Comparison of ENCODE assay signal across 8 mouse cellular contexts in the genomic region with DNA sequence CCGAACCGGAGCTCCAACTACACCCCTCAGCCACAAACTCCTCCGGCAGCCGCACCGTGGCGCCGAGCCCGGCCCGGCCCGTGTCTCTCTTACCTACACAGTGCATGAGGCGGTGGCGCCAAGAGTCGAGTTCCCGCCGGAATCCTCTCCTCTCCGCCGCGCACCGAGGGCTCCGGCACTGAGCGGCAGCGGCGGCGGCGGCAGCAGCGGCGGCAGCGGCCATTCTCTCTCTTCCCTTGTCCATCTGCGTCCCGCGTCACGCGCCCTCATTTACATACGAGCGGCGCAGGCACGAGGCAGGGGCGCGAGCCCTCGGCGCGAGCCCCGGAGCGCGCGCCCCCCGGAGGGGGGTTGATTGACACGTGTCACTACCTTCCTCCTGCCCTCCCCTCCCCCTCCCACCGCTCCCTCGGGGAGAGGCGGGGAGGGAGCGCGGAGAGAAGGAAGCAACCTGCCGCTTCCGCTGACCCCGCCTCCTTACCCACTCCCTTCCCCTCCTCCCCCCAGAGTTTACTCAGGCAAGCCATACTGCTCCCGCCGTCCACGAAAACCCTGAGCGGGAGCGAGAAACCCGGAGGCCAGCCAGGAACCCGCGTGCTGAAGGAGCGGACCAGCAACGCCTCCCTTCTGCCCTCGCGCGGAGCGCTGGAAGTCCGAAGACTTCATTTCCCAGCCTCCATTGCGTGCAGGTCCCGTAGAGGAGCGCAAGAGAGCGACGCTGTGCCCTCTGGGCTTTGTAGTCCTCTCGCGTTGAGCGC. TPM values are rescaled to one million over a fixed set of nuclear protein-coding genes. Genes with fewer than 3 reads are reported as not detected.
DNase-seq lines count a peak whose midpoint lies in the region; ATAC-seq and TF ChIP-seq lines count a peak whose summit lies in the region.

A gene (minus strand): TSS at position 362 of the 758 bp plus-strand sequence.

- ATAC-seq in kidney, embryonic 14.5 days (ENCODE audit: low FRiP score, low TSS enrichment): peak; percentile 97
- ATAC-seq in limb, embryonic 15.5 days (ENCODE audit: insufficient number of reproducible peaks, low FRiP score, low TSS enrichment, low read depth): peak; percentile 97

- no peak for TF ChIP-seq CTCF in bone marrow macrophage, adult 2 months (IDR thresholded peaks at IDR 0.05; ENCODE audit: low read depth, low read length)
- no peak for TF ChIP-seq CTCF in embryonic fibroblast, embryonic 13.5 days (IDR thresholded peaks at IDR 0.05; ENCODE audit: borderline replicate concordance, insufficient read depth, low read length)

- peak within 1 kb of the TSS; percentile 85 for H3K4me3 ChIP-seq in bone marrow macrophage, adult 2 months (ENCODE audit: insufficient read depth, low read length)
- H3K4me3 ChIP-seq in embryonic fibroblast, embryonic 13.5 days (ENCODE audit: insufficient read depth, low read length): peak within 1 kb of the TSS; percentile 92
- peak within 1 kb of the TSS; percentile 93 for H3K4me3 ChIP-seq in kidney, embryonic 14.5 days (ENCODE audit: low read length)
- peak within 1 kb of the TSS; percentile 92 for H3K4me3 ChIP-seq in limb, embryonic 15.5 days

- peak; percentile 97 for DNase-seq in A20 (ENCODE audit: low read depth, low spot score)
- peak; percentile 92 to 93 for DNase-seq in heart, adult 9 months (ENCODE audit: low spot score in 2 of 2)
- DNase-seq in monocyte, adult 2 months (ENCODE audit: low read depth in 1 of 2, low spot score in 2 of 2): peak; percentile 82 to 90
- DNase-seq in spleen, postnatal 36 days (ENCODE audit: low spot score in 2 of 2): peak; percentile 95 to 96

- no peaks in the 10 kb centered on the region for H3K9me3 ChIP-seq in kidney, embryonic 14.5 days (ENCODE audit: control insufficient read depth, low read length)
- no peaks in the 10 kb centered on the region for H3K9me3 ChIP-seq in limb, embryonic 15.5 days

- WGBS in kidney, embryonic 14.5 days: under 1% methylated on average over 70 of the region's 79 CpGs
- under 1% methylated on average over 68 of the region's 79 CpGs for WGBS in limb, embryonic 15.5 days

- H3K27ac ChIP-seq in bone marrow macrophage, adult 2 months (ENCODE audit: insufficient read depth, low read depth, low read length): peak within 1 kb of the TSS; percentile 94
- peak within 1 kb of the TSS; percentile 94 for H3K27ac ChIP-seq in embryonic fibroblast, embryonic 13.5 days (ENCODE audit: insufficient read depth, low read length)
- H3K27ac ChIP-seq in kidney, embryonic 14.5 days (ENCODE audit: low read depth, low read length): peak within 1 kb of the TSS; percentile 98
- peak within 1 kb of the TSS; percentile 99 for H3K27ac ChIP-seq in limb, embryonic 15.5 days

- H3K27me3 ChIP-seq in kidney, embryonic 14.5 days (ENCODE audit: control insufficient read depth, insufficient read depth, low read length): no peaks in the 10 kb centered on the region
- no peaks in the 10 kb centered on the region; the same call in 1 of the 2 replicates for H3K27me3 ChIP-seq in limb, embryonic 15.5 days

- H3K4me2 ChIP-seq in kidney, embryonic 14.5 days (replicated peaks; ENCODE audit: low read depth, low read length): peak within 1 kb of the TSS; percentile 82
- peak within 1 kb of the TSS; percentile 76 for H3K4me2 ChIP-seq in limb, embryonic 15.5 days

- no peak for TF ChIP-seq POLR2A in bone marrow macrophage, adult 2 months (IDR thresholded peaks at IDR 0.05; ENCODE audit: borderline replicate concordance, low read depth, low read length)
- TF ChIP-seq POLR2A in embryonic fibroblast, embryonic 13.5 days (IDR thresholded peaks at IDR 0.05; ENCODE audit: low read depth, low read length): peak; percentile 46; the same call in 1 of the 2 replicates

- H3K9ac ChIP-seq in kidney, embryonic 14.5 days (ENCODE audit: low read depth, low read length): peak within 1 kb of the TSS; percentile 98
- peak within 1 kb of the TSS; percentile 82 for H3K9ac ChIP-seq in limb, embryonic 15.5 days

- no peaks in the 10 kb centered on the region for H3K4me1 ChIP-seq in bone marrow macrophage, adult 2 months (ENCODE audit: control insufficient read depth, insufficient read depth, low read length)
- no peaks in the 10 kb centered on the region; the same call in 1 of the 2 replicates for H3K4me1 ChIP-seq in embryonic fibroblast, embryonic 13.5 days (ENCODE audit: control insufficient read depth, insufficient read depth, low read length)
- H3K4me1 ChIP-seq in kidney, embryonic 14.5 days (ENCODE audit: control insufficient read depth, insufficient read depth, low read length): no peaks in the 10 kb centered on the region
- H3K4me1 ChIP-seq in limb, embryonic 15.5 days: no peaks in the 10 kb centered on the region

- no peaks in the 10 kb centered on the region for H3K36me3 ChIP-seq in kidney, embryonic 14.5 days (ENCODE audit: control insufficient read depth, insufficient read depth, low read length)
- H3K36me3 ChIP-seq in limb, embryonic 15.5 days: no peaks in the 10 kb centered on the region

RNA-seq across cellular contexts. Expression of the gene that starts here (rescaled TPM):
- polyA plus RNA-seq in bone marrow macrophage, adult 2 months (2012; ENCODE audit: insufficient read depth, insufficient read length, missing spikeins): 21.5 and 27.0 TPM in 2 replicates
- 10.8 and 20.9 TPM in 2 replicates for polyA plus RNA-seq in embryonic fibroblast, embryonic 13.5 days (2011; ENCODE audit: insufficient read length, low read depth, missing spikeins)
- polyA plus RNA-seq in kidney, embryonic 14.5 days (2014; fragmentation: Nextera tagmentation; extraction: Ambion mirVana): 30.8 and 42.7 TPM in 2 replicates
- 18.7 and 20.9 TPM in 2 replicates for polyA plus RNA-seq in limb, embryonic 15.5 days (2015; fragmentation: Nextera tagmentation; extraction: Ambion mirVana)

Comparison
In these comparisons a context has a peak if more than half of its experiments do, and no peak if none do; other contexts are left out.
1. Peak in every context shown above with its lines: DNase-seq, ATAC-seq, H3K4me3 ChIP-seq and H3K27ac ChIP-seq.